Mouse (Mus musculus) heart, postnatal 14 days (tissue): ENCODE data around the gene Ildr2. TPM values are rescaled to one million over a fixed set of nuclear protein-coding genes. Genes with fewer than 3 reads are reported as not detected.

Experiments used
- DNase-seq, 2 experiments: peaks; one replicate each; pipeline ENCODE4 v3.0.0; 2021 to 2022
- intact Hi-C: fragments of 180-260 bp; cut with DNase I; formaldehyde crosslinking; loops from one replicate; pipeline ENCODE4 v1.15.1; 2025
- long read RNA-seq, 2 experiments: library from polyadenylated mRNA; stranded (forward); transcript quantifications; one replicate each; pipeline ENCODE4 v2.0.0; 2021
- total RNA-seq, 2 experiments: library from RNA; stranded (reverse); gene quantifications; 2 replicates each; pipeline ENCODE4 v1.2.3; 2021

Ildr2 gene
- total RNA-seq = 1 to 10 TPM; 4.1 to 4.2 TPM
- long read RNA-seq, experiment 1, partial matches to known transcripts = 0 of 2 reads
- long read RNA-seq, experiment 1, other reads (novel, unspliced or antisense) = 1 of 2 reads
- long read RNA-seq, experiment 2 = 0 reads

GRCm38 (mm10) chr1:166253898-166254894 is at the start of gene Ildr2:
Gene Ildr2, plus strand, starts transcription at chr1:166254139.
- peak; percentile 72 to 78 for DNase-seq
- intact Hi-C loops = loop anchor here (2.0 kb wide), 1 partner anchor 93 kb away; no protein-coding TSS in a partner anchor

- intact Hi-C loops = no loop called here
These were observed 49.8 kb upstream of the Ildr2 start for GRCm38 (mm10) chr1:166204171-166204570.

GRCm38 (mm10) chr1:166205159-166205558 is 48.8 kb upstream of the Ildr2 start:
- no peak for DNase-seq
- intact Hi-C loops = no loop called here

More at GRCm38 (mm10) chr1:166204171-166204570, 49.8 kb upstream of the Ildr2 start:
- no peak for DNase-seq

GRCm38 (mm10) chr1:166209371-166209770 is 44.6 kb upstream of the Ildr2 start:
- intact Hi-C loops = no loop called here
- no peak for DNase-seq

GRCm38 (mm10) chr1:166214181-166214580 is 39.8 kb upstream of the Ildr2 start:
- intact Hi-C loops = no loop called here
- DNase-seq = no peak

DNA sequence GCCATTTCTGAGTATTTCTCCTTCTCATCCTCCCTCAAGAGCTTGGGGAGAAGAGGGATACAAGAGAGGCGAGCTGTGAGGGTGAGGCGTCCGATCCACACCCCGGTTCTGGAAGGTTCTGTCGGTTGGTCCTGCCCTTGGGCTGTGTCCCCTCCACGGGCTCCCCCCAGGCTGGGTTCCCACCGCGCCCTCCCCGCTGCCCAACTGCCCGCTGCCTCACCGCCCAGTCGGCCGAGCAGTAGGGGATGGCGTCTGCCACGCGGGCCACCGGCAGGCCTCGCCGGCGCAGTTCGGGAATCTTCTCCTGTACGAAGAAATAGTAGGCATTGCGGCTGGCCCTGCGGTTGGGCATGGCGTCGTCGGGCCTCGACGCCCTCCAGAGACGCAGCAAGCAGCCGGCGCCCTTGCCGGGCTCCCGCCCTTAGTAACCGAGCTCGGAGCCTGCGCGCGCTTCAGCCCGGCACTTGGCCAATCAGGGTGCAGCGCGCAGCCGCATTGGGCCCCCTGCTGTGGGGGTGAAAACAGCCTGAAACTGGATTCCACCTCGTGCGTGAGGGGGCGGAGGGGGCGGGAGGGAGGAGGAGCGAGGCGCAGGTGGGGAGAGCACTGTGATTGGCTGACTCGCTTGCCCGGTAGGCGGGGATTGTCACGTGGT is 15.5 kb upstream of the Ildr2 start, which contains the start of gene Mael:
Gene Mael, minus strand, starts transcription at position 433 of the 655 bp plus-strand sequence.
- no peak for DNase-seq
- intact Hi-C loops = no loop called here

DNA sequence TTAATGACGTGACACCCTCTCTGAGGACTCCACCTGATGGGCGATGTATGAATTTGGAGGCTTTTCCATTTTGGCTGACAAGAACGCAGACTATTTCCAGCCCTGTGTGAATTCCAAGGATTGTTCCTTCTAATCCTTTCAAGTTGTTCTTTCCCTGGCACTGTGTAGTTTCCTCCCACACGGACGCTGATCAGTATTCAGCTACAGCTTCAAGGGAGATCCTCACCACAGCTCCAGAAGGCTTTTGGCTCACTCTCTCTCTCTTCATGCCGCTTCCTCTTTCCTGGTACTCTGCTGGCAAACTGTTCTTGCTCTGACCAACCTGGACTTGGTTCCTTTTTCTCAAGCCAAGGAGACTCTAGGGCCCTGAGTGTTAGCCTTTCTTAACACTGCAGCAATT is 9.7 kb upstream of the Ildr2 start:
- DNase-seq = no peak
- intact Hi-C loops = no loop called here

DNA sequence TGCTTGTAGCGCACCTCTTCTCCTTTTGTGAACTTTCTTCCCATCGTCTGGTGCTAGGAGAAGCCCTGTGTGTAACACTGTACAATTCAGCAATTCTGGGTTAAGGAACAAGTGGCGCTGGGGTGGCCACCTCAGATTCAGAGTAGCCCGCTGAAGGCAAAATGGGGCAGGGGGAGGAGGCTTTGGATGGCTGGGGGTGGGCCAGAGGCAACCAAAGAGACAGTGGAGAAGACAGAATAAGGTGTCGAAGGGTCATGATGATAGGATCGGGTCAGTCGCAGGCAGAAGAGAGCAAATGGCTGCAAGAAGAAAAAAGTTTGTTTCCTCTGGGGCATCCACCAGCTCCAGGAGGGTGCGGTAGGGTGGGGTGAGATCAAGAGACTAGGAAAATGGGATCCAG is 1.2 kb downstream of the Ildr2 start:
- no peak for DNase-seq
- intact Hi-C loops = loop anchor here (2.0 kb wide), 1 partner anchor 94 kb away; no protein-coding TSS in a partner anchor

DNA sequence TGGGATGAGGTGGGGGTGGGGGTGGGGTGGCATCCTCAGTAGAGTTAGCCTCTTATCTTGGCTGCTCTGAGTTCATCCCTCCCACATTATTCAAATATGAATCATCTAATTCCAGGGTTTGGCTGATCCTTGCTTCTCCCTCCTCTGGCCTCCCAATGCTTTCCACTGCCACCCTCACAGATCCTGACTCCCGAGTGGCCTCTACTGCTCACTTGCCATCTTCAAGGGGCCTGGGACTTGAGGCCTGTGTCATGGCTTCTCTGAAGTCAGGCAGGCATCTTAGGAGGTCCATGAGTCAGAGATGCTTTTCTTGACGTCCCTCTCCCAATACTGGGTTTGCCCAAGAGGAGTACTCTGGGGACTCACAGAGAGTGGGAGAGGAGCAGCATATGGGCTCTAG is 1.7 kb downstream of the Ildr2 start:
- intact Hi-C loops = loop anchor here (2.0 kb wide), 1 partner anchor 95 kb away; no protein-coding TSS in a partner anchor
- DNase-seq = no peak

- intact Hi-C loops = no loop called here
These were observed 2.4 kb downstream of the Ildr2 start for GRCm38 (mm10) chr1:166256302-166256701.

GRCm38 (mm10) chr1:166256898-166257297 is 3.0 kb downstream of the Ildr2 start:
- no peak for DNase-seq
- intact Hi-C loops = no loop called here

More at GRCm38 (mm10) chr1:166256302-166256701, 2.4 kb downstream of the Ildr2 start:
- no peak for DNase-seq

- intact Hi-C loops = no loop called here
- DNase-seq = no peak
These were observed 5.6 kb downstream of the Ildr2 start for GRCm38 (mm10) chr1:166259526-166259925.

- DNase-seq = no peak
- intact Hi-C loops = no loop called here
These were observed 12.2 kb downstream of the Ildr2 start for GRCm38 (mm10) chr1:166266001-166266705.

- no peak for DNase-seq
- intact Hi-C loops = no loop called here
These were observed 13.0 kb downstream of the Ildr2 start for GRCm38 (mm10) chr1:166266918-166267317.

DNA sequence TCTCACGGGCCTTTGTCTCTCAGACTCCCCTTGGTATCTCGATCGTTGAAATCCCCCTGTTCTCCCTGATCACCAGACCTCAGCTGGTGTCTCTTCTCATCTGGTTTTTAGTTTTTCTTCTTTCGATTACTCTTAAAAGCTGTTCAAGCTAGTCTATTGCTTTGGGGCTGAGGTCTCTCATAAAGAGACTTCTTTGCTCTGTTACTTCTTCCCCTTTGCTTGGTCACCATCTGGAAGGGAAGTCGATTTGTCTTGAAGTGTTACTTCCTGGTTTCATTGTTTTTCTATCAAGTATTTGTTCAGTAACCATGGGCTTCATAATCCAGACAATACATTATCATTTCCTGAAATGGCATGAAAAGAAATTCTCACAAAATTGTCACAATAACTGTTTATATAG is 14.3 kb downstream of the Ildr2 start:
- intact Hi-C loops = no loop called here
- DNase-seq = no peak

- DNase-seq = peak in 1 of 2 experiments; percentile 40
- intact Hi-C loops = no loop called here
These were observed 24.8 kb downstream of the Ildr2 start for GRCm38 (mm10) chr1:166278786-166279185.

GRCm38 (mm10) chr1:166279580-166280206 is 25.8 kb downstream of the Ildr2 start:
- intact Hi-C loops = no loop called here

DNA sequence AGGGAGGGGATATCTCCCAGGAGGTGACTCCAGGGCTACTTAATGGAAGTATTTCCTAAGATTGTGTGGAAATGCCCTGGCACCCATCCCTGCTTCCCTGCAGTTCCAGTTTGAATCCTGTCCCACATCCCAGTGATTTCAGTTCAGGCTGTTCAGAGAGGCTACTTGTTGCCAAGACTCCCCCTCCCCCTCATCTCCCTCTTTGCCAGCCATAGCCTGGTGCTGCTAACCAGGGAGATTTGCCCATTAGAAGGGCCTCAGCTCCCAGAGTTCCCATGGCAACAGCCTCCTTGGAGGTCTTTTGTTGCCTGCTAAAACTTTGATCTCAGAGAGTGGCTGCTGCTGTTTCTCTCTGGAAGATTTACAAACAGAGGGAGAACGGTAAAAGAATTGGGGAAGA is 26.6 kb downstream of the Ildr2 start:
- intact Hi-C loops = no loop called here
- no peak for DNase-seq

More at GRCm38 (mm10) chr1:166279580-166280206, 25.8 kb downstream of the Ildr2 start:
- no peak for DNase-seq

DNA sequence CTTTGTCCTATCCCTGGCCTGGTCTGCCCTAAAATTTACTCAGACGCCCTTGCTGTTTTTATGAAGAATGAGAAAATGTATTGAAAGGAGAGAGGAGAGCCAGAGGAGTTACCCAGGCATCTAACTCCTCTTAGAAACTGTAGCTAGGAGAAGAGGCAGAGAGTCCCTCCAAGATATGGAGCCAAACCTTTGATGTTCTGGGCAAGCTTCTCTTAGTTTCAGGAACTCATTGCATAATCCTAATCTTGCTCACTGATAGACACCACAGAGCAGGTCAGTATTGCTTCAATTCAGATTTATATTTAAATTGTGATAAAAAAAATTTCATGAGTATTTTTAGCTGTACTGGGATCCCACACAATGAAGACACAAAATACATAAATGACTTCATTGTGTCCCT is 27.3 kb downstream of the Ildr2 start:
- no peak for DNase-seq
- intact Hi-C loops = no loop called here

- intact Hi-C loops = no loop called here
- no peak for DNase-seq
These were observed 27.9 kb downstream of the Ildr2 start for GRCm38 (mm10) chr1:166281836-166282235.
